ENCODE assay signal across 31 mouse cellular contexts in the genomic region with DNA sequence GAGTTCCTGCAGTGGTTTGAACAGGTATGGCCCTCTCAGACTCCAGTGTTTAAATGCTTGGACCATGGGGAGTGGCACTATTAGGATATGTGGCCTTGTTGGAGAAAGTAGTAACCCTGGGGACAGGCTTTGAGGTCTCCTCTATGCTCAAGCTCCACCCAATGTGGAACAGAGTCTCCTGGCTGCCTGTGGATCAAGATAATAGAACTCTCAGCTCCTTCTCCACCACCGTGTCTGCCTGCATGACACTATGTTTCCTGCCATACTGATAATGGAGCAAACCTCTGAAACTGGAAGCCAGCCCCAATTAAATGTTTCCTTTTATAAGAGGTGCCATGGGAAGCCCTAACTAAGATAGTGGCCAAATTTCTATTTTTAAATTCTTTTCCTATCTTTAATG.
DNase-seq lines count a peak whose midpoint lies in the region; ATAC-seq and TF ChIP-seq lines count a peak whose summit lies in the region.
"Had no signal": no experiment of that assay in that cellular context is flagged by ENCODE, and none has a peak within 500 bp of the region (broad histone marks: within the 10 kb centered on the region; RNA-seq: fewer than 3 reads in every experiment).

No protein-coding gene starts in this region.

- no peak for TF ChIP-seq EP300 in liver, postnatal 0 days (IDR thresholded peaks at IDR 0.05; ENCODE audit: low read depth)

- H3K9ac ChIP-seq in liver, embryonic 11.5 days (ENCODE audit: low read depth, low read length), result no peak overlapping the region
- no peak overlapping the region for H3K9ac ChIP-seq in liver, postnatal 0 days (replicated peaks)
- no peak overlapping the region for H3K9ac ChIP-seq in kidney, embryonic 14.5 days (ENCODE audit: low read depth, low read length)
- H3K9ac ChIP-seq: embryonic facial prominence, embryonic 13.5 days; forebrain, embryonic 12.5 days; heart, embryonic 15.5 days; hindbrain, embryonic 14.5 days had no signal

- H3K4me1 ChIP-seq in liver, embryonic 11.5 days (replicated peaks; ENCODE audit: control insufficient read depth, insufficient read depth, low read length), result no peaks in the 10 kb centered on the region
- no peaks in the 10 kb centered on the region for H3K4me1 ChIP-seq in liver, postnatal 0 days (ENCODE audit: insufficient read depth)
- H3K4me1 ChIP-seq in kidney, embryonic 14.5 days (ENCODE audit: control insufficient read depth, insufficient read depth, low read length), result peaks cover 8% of the 10 kb centered on the region; the same call in 1 of the 2 replicates

- H3K27me3 ChIP-seq in liver, embryonic 11.5 days (replicated peaks; ENCODE audit: control insufficient read depth, insufficient read depth, low read length), result no peaks in the 10 kb centered on the region
- H3K27me3 ChIP-seq in liver, postnatal 0 days (ENCODE audit: insufficient read depth, low read length), result no peaks in the 10 kb centered on the region
- no peaks in the 10 kb centered on the region for H3K27me3 ChIP-seq in kidney, embryonic 14.5 days (ENCODE audit: control insufficient read depth, insufficient read depth, low read length)
- H3K27me3 ChIP-seq: CH12.LX; embryonic facial prominence, embryonic 13.5 days; forebrain, embryonic 12.5 days; heart, embryonic 15.5 days; Patski had no signal

- WGBS in liver, embryonic 11.5 days, result 13% methylated on average over 1 of the region's 1 CpGs
- whole genome bisulfite sequencing in liver, postnatal 0 days (ENCODE audit: insufficient replicate concordance), result 20% methylated on average over 1 of the region's 1 CpGs
- WGBS in kidney, embryonic 14.5 days, result 56% methylated on average over 1 of the region's 1 CpGs

- no peak overlapping the region for H3K4me2 ChIP-seq in liver, embryonic 11.5 days
- no peak overlapping the region for H3K4me2 ChIP-seq in liver, postnatal 0 days (ENCODE audit: low read depth, low read length)
- H3K4me2 ChIP-seq in kidney, embryonic 14.5 days (replicated peaks; ENCODE audit: low read depth, low read length), result no peak overlapping the region
- H3K4me2 ChIP-seq: embryonic facial prominence, embryonic 13.5 days; forebrain, embryonic 12.5 days; heart, embryonic 11.5 days; heart, embryonic 15.5 days; hindbrain, embryonic 14.5 days had no signal

- H3K36me3 ChIP-seq in liver, embryonic 11.5 days (ENCODE audit: control insufficient read depth, insufficient read depth, low read length), result no peaks in the 10 kb centered on the region
- no peaks in the 10 kb centered on the region for H3K36me3 ChIP-seq in liver, postnatal 0 days (replicated peaks; ENCODE audit: insufficient read depth, low read length)
- no peaks in the 10 kb centered on the region for H3K36me3 ChIP-seq in kidney, embryonic 14.5 days (ENCODE audit: control insufficient read depth, insufficient read depth, low read length)
- H3K36me3 ChIP-seq: forebrain, embryonic 12.5 days; G1E; heart, embryonic 15.5 days had no signal

- ATAC-seq in liver, embryonic 11.5 days (replicated peaks; ENCODE audit: low FRiP score), result peak; percentile 65
- no peak for ATAC-seq in liver, postnatal 0 days
- ATAC-seq in megakaryocyte progenitor cell, adult 5-6 weeks (replicated peaks; ENCODE audit: poor library complexity), result peak; percentile 95
- no peak for ATAC-seq in kidney, embryonic 14.5 days (ENCODE audit: low FRiP score, low TSS enrichment)
- ATAC-seq: forebrain, embryonic 16.5 days; hindbrain, postnatal 0 days; inflammation-experienced regulatory T-cells, adult 6 months; Patski had no signal

- H3K9me3 ChIP-seq in liver, embryonic 11.5 days (ENCODE audit: control insufficient read depth, low read length), result no peaks in the 10 kb centered on the region
- H3K9me3 ChIP-seq in liver, postnatal 0 days (ENCODE audit: low read length), result no peaks in the 10 kb centered on the region
- no peaks in the 10 kb centered on the region for H3K9me3 ChIP-seq in kidney, embryonic 14.5 days (ENCODE audit: control insufficient read depth, low read length)
- H3K9me3 ChIP-seq: embryonic facial prominence, embryonic 13.5 days; forebrain, embryonic 12.5 days; G1E; heart, embryonic 15.5 days had no signal

- no peak for TF ChIP-seq CTCF in liver, postnatal 0 days (IDR thresholded peaks at IDR 0.05; ENCODE audit: low read depth)

- H3K27ac ChIP-seq in liver, embryonic 11.5 days (ENCODE audit: low read depth, low read length), result no peak overlapping the region
- no peak overlapping the region for H3K27ac ChIP-seq in liver, postnatal 0 days (ENCODE audit: low read depth)
- H3K27ac ChIP-seq in kidney, embryonic 14.5 days (ENCODE audit: low read depth, low read length), result no peak overlapping the region
- H3K27ac ChIP-seq: embryonic facial prominence, embryonic 13.5 days; forebrain, embryonic 12.5 days; gastrocnemius, adult 2 months; heart, adult 2 months; heart, embryonic 15.5 days; hindbrain, embryonic 14.5 days; hindbrain, postnatal 0 days had no signal

- H3K4me3 ChIP-seq in liver, embryonic 11.5 days (ENCODE audit: low read depth, low read length), result no peak overlapping the region
- H3K4me3 ChIP-seq in liver, postnatal 0 days (ENCODE audit: low read depth, low read length), result no peak overlapping the region
- no peak overlapping the region for H3K4me3 ChIP-seq in kidney, embryonic 14.5 days (ENCODE audit: low read length)
- H3K4me3 ChIP-seq: embryonic facial prominence, embryonic 13.5 days; erythroblast, embryonic 14.5 days; forebrain, embryonic 12.5 days; gastrocnemius, adult 2 months; heart, adult 2 months; heart, embryonic 15.5 days had no signal

- peak; percentile 28 for DNase-seq in heart, adult 11 months
- DNase-seq in heart, adult 8-10 months (ENCODE audit: low spot score), result no peak
- no peak for DNase-seq in liver, embryonic 11.5 days (ENCODE audit: low spot score)
- no peak for DNase-seq in liver, postnatal 0 days
- DNase-seq in 416B (ENCODE audit: low read depth), result peak; percentile 88
- no peak for DNase-seq in frontal cortex, postnatal 14 days (ENCODE audit: low spot score in 2 of 2)
- DNase-seq: adrenal gland, postnatal 10 days; adrenal gland, postnatal 36 days; B cell, adult 2 months; cerebellum, adult 18-20 months; cerebellum, adult 9-10 months; cerebellum, postnatal 14 days; gastrocnemius, adult 2 months; gastrocnemius, postnatal 14 days; heart, adult 2 months; heart, postnatal 10 days; heart, postnatal 36 days had no signal

Comparison
In these comparisons a context has a peak if more than half of its experiments do, and no peak if none do; other contexts are left out.
1. DNase-seq: peak in heart, adult 11 months (single experiment) and 416B (single experiment); none in heart, adult 8-10 months (single experiment), liver, embryonic 11.5 days (single experiment), liver, postnatal 0 days (single experiment) and frontal cortex, postnatal 14 days (0 of 2).
2. ATAC-seq: peak in liver, embryonic 11.5 days (single experiment) and megakaryocyte progenitor cell, adult 5-6 weeks (single experiment); none in liver, postnatal 0 days (single experiment) and kidney, embryonic 14.5 days (single experiment).